Mouse (Mus musculus) common myeloid progenitor, adult 5-6 weeks (primary cell): ENCODE measurements around the gene Vipr1. TPM values are rescaled to one million over a fixed set of nuclear protein-coding genes. Genes with fewer than 3 reads are reported as not detected.
A peak's percentile ranks its signal among the peaks of the same experiment; 100 is the strongest.

Source experiments
- ATAC-seq: replicated peaks from 2 replicates; pipeline ENCODE4 v1.8.0; 2016; ENCODE audit warnings: low read depth, mild to moderate bottlenecking, moderate TSS enrichment, inconsistent platforms; ENCODE audit not compliant: poor library complexity, severe bottlenecking
- total RNA-seq: library from RNA; stranded (forward); fragments of 200-1000, 187-1606 nt; gene quantifications from 2 replicates; pipeline ENCODE4 v1.2.3, GENCODE M21; 2017

Vipr1 gene
- total RNA-seq, 1 experiment from 2014 or later: 0.14 TPM

DNA sequence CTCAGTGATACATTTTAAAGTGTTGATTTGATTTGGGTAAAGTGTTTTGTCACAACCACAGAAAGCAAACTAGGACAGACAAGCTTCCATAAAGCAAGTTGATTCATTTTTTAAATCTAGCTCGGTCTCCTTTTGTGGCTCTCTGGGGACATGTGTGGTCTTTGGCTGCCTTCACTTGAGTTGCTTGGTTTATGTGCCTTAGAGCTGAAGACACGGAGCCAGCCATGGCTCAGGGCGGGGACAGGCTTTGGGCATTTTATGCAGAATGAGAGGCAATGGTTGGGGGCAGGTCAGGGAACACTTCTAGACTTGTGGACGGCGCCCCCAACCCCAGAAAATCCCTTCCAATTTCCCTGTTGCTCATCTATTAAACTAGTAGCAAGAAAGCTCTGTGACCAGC lies 31.2 kb downstream of the Vipr1 start:
- no peak for ATAC-seq

DNA sequence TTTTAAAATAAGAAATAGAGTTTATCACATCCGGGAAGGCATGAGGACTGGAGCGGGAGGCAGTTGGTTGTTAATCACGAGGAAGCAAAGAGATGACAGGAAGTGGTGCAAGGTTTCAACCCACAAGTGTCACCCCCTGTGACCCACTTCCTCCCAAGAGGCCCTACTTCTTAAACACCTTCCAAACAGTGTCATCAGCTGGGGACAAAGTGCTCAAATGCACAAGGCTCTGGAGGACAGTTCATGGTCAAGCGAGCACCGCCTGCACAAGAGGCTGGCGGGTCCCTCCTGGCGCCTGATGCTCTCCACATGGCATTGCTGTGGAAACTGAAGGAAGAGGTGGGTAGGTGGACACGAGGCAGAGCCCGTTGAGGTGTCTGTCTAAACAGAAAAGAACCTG lies 32.5 kb downstream of the Vipr1 start:
- peak; percentile 50 for ATAC-seq

DNA sequence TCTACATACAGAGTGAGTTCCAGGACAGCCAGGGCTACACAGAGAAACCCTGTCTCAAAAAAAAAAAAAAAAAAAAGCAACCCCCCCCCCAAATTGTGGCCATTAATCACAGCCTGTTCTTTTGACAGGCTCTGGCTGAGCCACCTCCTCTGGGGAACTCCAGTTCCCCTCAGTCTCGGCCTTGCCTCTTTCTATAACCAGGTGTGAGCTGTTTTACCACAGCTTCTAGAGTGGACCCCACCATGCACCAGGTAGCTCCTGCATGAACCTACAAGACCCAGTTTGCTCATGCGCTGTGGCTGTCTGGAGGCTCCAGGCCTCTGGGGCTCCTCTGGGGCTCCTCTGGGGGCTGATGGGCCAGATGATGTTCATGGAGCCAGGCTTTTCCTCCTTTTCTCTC lies 33.0 kb downstream of the Vipr1 start:
- ATAC-seq: no peak

DNA sequence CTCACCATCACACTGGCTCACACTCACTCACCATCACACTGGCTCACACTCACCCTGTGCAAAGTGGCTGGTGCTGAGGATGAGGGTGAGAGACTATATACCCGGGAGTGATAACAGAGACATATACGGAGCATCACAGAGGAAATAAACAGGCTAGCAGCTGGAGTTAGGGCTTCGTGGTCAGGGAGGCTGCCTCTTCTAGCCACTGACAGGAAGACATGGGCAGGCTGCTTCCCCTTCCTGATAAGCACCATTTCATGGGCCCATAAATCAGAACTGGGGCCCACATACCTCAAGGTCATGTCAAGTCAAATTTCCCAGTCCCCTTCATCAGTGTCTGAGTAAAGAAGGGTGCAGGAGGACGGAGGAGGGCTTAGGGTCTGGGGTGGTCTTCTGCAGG lies 34.6 kb downstream of the Vipr1 start:
- ATAC-seq: peak; percentile 83

DNA sequence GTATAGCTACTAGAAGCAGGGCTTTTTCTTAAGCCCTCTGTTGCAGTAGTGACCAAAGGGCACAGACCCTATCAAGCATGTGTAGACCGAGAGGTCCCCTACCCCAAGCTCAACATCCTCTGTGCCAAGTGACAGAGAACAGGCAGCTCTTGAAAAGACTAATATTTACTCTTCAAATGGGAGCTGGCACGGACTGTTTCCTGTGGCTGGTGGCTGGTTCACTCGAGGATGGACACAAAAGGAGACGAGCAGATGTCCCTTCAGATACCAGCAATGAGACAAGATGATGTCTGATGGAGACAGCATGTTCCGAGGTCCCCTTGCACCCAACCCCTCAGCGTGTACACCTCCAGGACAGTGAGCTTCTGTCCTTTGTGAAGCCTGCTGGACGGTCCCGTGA lies 35.0 kb downstream of the Vipr1 start:
- ATAC-seq: peak; percentile 3; the same call in 1 of the 2 replicates

DNA sequence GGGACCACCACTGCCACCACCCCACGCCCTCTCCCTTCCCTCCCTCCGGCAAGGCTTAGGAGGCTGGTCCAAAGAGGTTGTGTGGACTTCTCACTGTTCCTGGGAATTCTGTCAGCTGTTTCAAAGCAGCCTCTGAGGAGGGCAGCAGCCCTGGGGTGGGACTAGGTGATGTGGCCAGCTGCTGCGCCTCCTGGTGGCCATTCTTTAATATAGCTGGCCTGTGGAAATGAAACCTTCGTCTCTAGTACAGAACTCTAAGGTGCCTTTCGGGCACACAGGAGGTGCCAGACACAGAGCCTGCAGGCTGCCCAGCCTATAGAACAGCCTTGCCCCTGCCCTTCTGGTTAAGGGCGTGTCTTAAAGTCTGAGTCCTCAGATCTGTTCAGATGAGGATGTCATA lies 37.0 kb downstream of the Vipr1 start:
- peak; percentile 34; the same call in 1 of the 2 replicates for ATAC-seq

DNA sequence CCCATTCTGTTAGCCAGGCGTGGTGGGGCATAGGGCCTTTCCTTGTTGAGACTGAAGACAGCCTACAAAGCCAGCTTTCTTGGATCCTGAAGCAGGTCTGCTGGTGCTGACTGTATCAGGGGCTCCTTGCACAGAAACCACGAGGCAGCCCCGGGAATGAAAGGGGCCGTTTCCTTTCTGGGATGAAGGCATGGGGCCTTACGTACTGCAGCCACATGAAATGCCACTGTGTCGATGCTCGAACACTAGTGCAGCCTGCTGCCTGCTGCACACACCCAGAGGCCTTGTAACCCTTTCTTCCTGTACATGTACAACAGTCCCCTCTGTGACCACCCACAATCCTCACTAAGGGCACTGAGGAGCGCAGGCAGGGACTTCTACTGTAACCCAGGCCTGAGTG lies 38.7 kb downstream of the Vipr1 start:
- ATAC-seq: no peak

DNA sequence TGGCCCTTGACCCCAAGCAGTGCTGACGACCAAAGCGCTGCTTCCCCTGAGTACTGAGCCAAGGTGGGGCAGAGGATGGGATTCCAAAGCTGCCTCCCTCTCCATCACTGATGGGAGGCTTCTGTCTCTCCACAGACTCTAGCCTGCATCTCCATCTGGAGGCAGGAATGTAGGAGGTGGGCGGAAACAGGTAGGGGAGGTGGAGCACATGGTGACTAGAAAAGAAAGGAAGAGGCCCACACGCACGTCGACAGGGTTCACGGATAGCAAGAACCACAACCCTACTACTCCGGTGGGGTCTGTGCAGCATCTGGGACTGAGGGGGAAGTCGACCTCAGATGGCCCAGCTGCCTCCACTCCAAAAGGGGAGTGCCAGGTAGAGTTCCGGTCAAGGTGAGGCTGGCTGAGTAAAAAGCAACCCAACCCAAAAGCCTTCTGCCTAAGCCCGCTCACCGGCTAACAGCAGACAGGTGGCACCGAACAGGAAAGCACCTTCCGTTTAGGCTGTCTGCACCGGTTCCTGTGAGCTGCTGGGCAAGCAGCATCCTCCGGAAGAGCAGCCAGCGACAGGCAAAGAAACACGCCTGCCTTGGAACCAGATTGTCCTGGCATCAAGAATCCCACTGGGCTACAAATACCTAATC lies 39.6 kb downstream of the Vipr1 start:
- no peak for ATAC-seq

DNA sequence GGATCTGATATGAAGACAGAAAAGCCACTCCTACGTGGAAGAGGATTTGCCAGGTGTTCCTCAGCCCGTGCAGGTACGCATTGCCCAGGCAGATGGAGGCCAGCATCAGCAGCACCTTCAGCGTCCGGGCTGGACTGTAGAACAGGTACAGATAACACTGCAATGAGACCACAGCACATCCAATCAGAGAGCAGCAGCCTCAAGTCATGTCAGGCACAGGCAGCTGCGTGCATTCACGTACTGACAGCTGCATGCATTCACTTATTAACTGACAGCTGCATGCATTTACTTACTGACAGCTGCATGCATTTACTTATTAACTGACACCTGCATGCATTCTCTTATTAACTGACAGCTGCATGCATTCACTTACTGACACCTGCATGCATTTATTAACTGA lies 42.2 kb downstream of the Vipr1 start:
- no peak for ATAC-seq

DNA sequence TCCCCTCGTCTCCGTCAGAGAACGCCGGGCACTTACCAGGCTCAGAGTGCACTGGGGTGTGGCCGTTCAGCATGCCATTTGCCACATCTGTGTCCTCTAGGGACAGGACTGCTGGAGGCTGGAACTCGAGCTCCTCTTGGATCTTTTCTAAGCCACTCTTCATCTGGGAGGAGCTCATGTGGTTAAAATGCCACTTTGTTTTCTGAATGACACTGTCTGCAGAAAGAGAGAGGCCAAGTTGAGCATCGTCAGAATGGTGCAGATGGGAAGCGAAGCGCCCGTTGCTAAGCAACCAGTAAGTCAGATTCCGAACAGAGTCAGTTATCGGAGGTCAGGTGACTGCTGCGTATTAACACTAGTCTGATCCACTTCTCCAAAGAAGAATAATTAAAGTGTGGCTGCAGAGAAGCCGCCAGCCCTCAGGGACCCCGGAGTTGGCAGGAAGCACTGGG lies 47.7 kb downstream of the Vipr1 start:
- no peak for ATAC-seq

DNA sequence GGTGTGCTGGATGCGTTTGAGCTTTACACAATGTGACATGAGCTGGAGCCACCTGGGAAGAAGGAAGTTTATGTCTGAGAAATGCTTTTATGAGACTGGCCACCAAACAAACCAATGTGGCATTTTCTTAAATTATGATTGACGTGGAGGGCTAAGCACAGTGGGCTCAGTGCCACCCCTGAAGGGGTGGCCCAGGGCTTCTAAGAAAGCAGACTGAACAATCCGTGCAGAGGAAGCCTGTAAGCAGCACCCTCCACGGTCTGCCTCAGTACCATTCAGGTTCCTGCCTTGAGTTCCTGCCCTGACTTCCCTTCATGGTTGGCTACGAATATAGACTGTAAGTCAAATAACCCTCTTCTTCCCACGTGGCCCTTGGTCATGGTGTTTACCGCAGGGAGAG lies 48.2 kb downstream of the Vipr1 start:
- ATAC-seq: no peak

DNA sequence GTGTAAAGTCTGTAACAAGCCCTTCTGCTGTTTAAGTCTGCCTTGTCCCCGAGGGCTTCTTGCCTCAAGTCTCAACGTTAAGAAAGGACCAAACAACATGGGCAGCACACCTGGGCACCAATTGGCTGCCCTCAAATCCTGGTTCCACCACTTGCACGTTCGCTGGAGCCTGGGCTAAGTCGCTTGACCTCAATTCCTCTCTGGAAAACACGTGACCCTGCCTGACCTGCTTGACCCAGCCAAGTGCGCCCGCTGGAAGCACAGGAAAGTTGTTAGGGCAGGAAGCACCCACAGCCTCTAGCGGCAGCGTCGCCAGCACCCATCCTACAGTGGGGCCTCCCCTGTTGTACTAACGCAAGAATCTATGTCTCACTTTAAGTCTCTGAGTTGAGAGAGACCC lies 52.2 kb downstream of the Vipr1 start:
- ATAC-seq: no peak

DNA sequence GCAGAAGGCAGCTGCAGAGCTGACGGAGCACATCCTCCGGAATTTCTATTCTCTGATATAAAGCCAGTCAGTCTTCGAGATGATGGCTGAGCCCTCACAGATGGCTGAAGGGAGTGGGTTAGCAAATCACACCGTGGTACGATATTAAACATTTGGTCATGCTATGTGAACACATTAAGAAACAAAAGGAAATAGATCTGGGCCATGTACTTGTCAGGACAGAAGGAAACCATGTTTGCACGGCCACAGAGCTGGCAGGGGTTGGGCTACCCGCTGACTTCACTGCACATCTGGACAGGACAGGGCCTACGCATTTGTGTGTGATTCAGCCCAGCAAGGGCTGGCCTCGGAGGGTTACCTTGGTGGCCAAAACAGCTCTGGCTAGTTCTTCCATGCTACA lies 54.1 kb downstream of the Vipr1 start:
- no peak for ATAC-seq

DNA sequence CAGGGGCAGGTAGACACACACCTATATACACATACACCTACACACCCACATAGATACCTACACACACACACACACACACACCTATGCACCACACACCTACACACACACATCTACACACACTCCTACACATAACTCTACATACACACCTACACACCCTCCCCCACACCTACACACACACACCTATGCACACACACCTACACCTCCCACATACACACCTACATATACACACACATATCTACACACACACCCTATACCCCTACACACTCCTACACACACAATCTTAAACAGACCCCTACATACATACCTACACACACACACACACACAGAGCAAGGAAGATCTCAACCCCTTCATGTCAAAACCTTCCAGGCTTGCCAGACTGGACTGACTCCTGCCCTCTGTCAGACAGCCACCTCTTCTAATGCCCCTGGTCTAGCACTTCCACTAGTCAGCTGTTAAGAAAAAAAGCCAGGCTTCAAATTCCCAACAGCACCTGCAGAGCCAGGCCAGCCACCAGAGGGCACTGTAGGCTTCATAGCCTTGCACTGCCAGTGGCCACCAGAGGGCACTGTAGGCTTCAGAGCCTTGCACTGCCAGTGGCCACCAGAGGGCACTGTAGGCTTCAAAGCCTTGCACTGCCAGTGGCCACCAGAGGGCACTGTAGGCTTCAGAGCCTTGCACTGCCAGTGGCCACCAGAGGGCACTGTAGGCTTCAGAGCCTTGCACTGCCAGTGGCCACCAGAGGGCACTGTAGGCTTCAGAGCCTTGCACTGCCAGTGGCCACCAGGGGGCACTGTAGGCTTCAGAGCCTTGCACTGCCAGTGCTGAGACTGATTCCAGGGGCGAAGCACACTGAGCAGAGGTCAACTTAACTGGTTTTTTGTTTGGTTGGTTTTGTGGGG lies 54.9 kb downstream of the Vipr1 start:
- 0 out of 2 replicates have a peak, but pooled peaks have one; percentile 42 for ATAC-seq

DNA sequence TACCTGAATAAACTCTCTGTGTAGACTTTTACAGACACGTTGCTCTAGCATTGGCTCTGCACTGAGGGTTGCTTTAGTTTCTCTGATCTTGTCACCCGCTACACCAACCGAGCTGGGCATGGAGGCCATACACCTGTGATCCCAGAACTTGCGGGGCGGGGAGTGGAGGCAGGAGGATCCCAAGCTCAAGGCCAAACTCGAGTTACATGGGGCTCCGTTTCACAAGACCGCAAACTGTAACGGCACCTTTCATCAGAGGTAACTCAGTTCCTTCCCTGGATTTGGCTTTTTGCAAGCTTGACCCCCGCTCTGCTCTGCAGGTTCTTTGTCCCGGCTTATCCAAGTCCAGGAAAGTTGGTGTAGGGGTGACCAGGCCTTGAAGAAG lies 61.7 kb downstream of the Vipr1 start:
- ATAC-seq: no peak

DNA sequence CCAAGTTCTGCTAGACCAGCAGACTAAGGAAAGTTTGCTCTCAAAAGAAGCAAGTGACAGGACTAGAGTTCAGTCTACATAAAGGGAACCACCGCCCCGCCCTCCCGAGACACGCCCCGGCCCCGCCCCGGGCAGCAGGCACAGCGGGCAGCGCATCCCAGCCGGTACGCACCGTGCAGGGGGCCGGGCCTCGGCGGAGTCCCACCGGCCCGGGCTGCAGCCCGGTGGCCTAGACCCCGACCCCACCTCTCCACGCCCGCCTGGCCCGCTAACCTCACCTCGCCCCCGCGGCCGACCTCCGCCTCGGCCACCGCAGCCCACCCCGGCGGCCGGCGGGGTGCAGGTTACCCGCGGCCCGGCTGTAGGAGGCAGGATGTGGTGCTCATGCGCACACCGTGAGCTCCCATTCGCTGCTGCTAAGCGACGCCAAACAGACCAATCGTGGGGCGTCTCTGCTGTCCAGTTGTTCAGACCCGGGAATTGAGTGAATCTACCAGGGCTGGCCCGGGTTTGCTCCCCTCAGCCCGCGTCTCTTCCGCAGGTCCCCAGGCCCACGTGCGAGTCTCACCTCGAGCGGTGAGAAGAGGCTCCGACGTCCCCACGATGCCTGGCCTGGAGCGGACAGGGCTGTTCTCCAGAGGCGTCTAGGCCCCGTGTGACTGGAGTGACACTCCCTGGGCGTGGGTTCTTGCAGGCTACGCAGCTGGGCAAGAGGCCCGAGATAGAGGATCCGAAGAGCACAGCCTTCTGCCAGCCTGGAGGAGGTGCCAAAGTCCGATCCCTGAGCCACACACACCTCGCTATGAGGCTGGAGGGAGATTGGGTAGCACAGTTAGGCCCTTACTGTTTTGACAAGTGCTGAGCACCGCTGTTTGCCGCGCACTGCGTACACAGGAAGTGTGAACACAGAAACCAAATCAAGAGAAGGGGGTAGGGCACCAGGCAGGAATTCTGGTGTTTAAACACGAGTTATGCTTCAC lies 62.4 kb downstream of the Vipr1 start, which contains the start of gene Sec22c:
Sec22c (minus strand) TSS at position 845 of the 980 bp plus-strand sequence.
- peak; percentile 75 for ATAC-seq

DNA sequence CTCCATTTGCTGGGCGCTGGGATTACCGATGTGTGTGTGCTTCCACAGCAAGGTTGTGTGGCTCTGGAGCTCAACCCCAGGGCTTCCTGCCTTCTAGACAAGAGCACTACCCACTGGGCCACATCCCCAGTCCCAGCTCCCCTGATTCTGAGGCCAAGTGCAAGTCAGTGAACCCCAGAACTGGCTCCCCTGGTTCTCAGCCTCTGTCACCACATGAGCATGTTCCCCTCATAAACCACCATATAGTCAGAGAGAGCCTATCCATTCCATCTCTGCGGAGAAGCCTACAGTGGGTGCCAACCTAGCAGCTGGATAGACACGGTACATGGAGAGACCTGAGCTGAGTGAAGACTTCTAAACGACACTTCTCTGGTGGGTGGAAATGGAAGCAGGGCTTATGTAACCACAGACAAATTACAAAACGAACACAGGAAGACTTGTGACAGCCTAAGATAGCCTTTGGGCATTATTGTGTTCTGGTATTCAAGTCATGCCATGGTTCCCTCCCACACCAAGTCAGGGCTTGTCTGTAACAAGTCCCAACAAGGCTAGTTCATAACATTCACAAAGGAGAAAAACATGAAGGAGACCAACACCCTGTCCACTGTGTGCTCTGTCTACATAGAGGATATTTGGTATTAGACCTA lies 63.6 kb downstream of the Vipr1 start:
- peak; percentile 3; the same call in 1 of the 2 replicates for ATAC-seq

DNA sequence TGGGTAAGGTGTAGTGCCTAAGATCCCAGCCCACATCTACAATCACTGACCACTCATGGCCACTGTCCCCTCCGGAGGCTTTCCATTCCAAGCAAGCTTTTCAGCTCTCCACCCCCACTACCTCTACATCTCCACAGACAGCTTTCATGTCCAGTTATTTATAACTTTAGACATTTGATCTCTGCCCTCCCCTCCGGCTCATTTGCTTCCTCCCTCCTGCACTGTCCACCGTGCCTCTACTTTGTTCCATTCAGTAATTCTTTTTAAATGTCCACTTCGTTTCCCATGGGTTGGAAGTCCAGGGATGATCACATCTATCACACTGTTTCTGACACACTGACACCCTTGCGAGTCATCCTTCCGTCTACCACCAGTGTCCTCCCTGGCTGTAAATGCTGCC lies 65.3 kb downstream of the Vipr1 start:
- no peak for ATAC-seq
